Mouse (Mus musculus) liver, embryonic 11.5 days (tissue): ENCODE results near the gene Slc22a21. TPM values are rescaled to one million over a fixed set of nuclear protein-coding genes. Genes with fewer than 3 reads are reported as not detected.

Experiments
- ATAC-seq: fragments of 200-750 bp; cut with Nextera tagmentation; replicated peaks from 2 replicates; pipeline ENCODE4 v1.8.0; 2017; ENCODE audit warnings: moderate number of reproducible peaks, mild to moderate bottlenecking, moderate TSS enrichment, moderate library complexity; ENCODE audit not compliant: low FRiP score
- DNase-seq: peaks from one replicate; pipeline ENCODE4 v3.0.0-alpha.2; 2017; ENCODE audit warnings: low spot score
- H3K27ac ChIP-seq: fragments of 300-500 bp; sonication (generic); 2 replicates; pipeline ENCODE4 v1.5.1; 2014; ENCODE audit warnings: mild to moderate bottlenecking, low read depth, low read length, control low read depth
- H3K27me3 ChIP-seq: fragments of 300-500 bp; sonication (generic); replicated peaks from 2 replicates; pipeline ENCODE4 v1.6.1; 2014; ENCODE audit warnings: low read length, mixed read lengths; ENCODE audit not compliant: control insufficient read depth, insufficient read depth
- H3K36me3 ChIP-seq: fragments of 300-500 bp; sonication (generic); 2 replicates; pipeline ENCODE4 v1.6.1; 2014; ENCODE audit warnings: mild to moderate bottlenecking, low read length, moderate library complexity, mixed read lengths; ENCODE audit not compliant: control insufficient read depth, insufficient read depth
- H3K4me1 ChIP-seq: fragments of 300-500 bp; sonication (generic); replicated peaks from 2 replicates; pipeline ENCODE4 v1.6.1; 2014; ENCODE audit warnings: low read length, mixed read lengths; ENCODE audit not compliant: control insufficient read depth, insufficient read depth
- H3K4me2 ChIP-seq: fragments of 300-500 bp; sonication (generic); 2 replicates; pipeline ENCODE4 v1.6.1; 2014; ENCODE audit warnings: mild to moderate bottlenecking, control low read depth, moderate library complexity
- H3K4me3 ChIP-seq: fragments of 300-500 bp; sonication (generic); 2 replicates; pipeline ENCODE4 v1.5.1; 2014; ENCODE audit warnings: low read depth, low read length, control low read depth
- H3K9ac ChIP-seq: fragments of 300-500 bp; sonication (generic); 2 replicates; pipeline ENCODE4 v1.6.1; 2014; ENCODE audit warnings: low read depth, low read length, control low read depth
- H3K9me3 ChIP-seq: fragments of 300-500 bp; sonication (generic); 2 replicates; pipeline ENCODE4 v1.6.1; 2016; ENCODE audit warnings: low read length, inconsistent platforms, mixed read lengths; ENCODE audit not compliant: control insufficient read depth
- WGBS: fragments of 180-500 bp; shearing (Covaris S2); extraction: QIAGEN DNeasy Blood & Tissue Kit; methylation state at CpG from one replicate; pipeline ENCODE4 v1.1.7; 2014; 5-methylcytosine and 5-hydroxymethylcytosine counted together
- polyA plus RNA-seq: library from polyadenylated mRNA; unstranded; fragments of >200 nt; fragmentation: Nextera tagmentation; extraction: Ambion mirVana; gene quantifications from 2 replicates; pipeline ENCODE4 v1.2.1, GENCODE M21; 2014

Gene Slc22a21
- polyA plus RNA-seq, 1 experiment from 2014 or later, result 2.1 TPM

DNA sequence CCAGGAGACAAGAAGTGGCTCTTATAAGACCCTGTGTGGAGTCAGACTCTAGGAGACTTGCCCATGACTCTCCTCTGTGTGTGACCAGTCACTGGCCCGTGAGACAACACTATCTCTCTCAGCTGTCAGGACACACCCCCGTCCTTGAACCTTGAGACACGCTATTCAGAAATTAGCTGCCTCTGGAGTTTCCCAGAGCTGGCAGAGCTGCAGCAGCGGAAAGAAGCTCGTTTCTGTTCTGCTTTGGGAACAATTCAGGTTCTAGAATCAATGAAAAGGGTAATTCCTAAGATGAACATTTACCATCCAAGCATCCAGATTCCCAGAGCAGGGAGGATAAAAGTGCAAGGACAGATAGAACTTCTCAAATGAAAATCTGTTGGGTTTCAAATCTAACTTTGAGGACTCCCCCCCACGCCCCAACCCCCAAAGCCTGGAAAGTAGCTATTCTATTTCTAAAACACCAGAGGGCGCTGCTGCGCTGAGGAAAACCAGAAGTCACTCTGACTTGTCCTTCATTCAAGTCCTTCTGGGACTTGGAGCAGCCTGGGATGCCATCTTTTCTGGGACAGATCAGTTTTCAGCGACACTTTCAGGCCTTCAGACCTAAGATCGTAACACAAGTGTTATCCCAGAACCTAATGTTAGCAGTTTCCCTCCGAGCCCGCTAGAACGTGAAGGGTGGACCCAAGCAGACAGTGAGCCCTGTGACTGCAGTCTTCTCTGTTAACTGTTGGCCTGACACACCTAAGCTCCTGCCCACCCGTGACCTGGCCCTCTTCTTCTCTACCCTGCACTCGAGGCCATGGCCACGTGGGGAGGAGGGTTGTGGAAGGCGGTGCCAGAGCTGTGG, 48.8 kb downstream of the Slc22a21 start:
- DNase-seq, result peak; percentile 47
- H3K36me3 ChIP-seq, result no peaks in the 10 kb centered on the region
- no peak overlapping the region for H3K27ac ChIP-seq
- H3K4me1 ChIP-seq, result no peaks in the 10 kb centered on the region
- H3K9me3 ChIP-seq, result no peaks in the 10 kb centered on the region
- H3K9ac ChIP-seq, result no peak overlapping the region
- WGBS, result 34% methylated on average over 17 of the region's 17 CpGs
- no peak overlapping the region for H3K4me3 ChIP-seq
- no peaks in the 10 kb centered on the region for H3K27me3 ChIP-seq
- no peak for ATAC-seq
- no peak overlapping the region for H3K4me2 ChIP-seq

DNA sequence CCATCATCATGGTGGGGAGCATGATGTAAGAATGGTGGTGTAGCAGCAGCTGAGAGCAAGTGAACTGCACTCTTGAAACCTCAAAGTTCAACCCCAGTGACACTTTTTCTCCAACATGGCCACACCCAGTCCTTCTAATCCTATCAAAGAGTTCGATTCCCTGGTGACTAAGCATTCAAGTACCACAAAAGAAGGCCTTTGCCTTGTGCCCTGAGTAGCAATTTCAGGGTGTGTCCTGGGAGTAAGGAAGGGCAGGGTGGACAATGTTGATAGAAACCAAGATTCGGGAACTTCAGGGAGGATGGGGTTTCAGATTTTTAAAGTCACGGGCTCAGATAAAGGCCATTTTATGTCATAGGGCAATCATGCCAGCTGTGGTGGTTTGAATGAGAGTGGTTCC, 50.4 kb downstream of the Slc22a21 start:
- Histone ChIP-seq H3K4me2 (no peak overlapping the region), H3K9me3 (no peaks in the 10 kb centered on the region), H3K9ac (no peak overlapping the region), H3K27me3 (no peaks in the 10 kb centered on the region), H3K4me3 (no peak overlapping the region), H3K4me1 (no peaks in the 10 kb centered on the region), H3K27ac (no peak overlapping the region), H3K36me3 (no peaks in the 10 kb centered on the region)
- WGBS, result 76% methylated on average over 3 of the region's 3 CpGs
- no peak for ATAC-seq
- no peak for DNase-seq

DNA sequence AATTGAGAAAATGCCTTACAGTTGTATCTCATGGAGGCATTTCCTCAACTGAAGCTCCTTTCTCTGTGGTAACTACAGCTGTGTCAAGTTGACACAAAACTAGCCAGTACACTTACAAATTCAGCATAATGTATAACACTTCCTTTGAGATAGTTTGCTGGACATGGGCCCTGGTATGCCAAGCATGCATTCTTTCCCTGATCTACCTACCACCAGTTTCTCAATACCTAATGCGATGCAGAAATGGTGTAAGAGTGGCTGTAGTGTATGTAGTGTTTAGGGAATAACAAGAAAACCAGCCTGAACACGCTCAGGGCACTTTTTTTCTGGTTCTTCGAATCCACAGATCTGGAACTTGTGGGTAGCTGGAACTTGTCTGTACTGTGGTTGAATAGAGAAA, 51.5 kb downstream of the Slc22a21 start:
- H3K9me3 ChIP-seq, result no peaks in the 10 kb centered on the region
- no peak overlapping the region for H3K4me2 ChIP-seq
- 65% methylated on average over 3 of the region's 3 CpGs for WGBS
- H3K4me3 ChIP-seq, result no peak overlapping the region
- no peaks in the 10 kb centered on the region for H3K4me1 ChIP-seq
- H3K9ac ChIP-seq, result no peak overlapping the region
- no peaks in the 10 kb centered on the region for H3K27me3 ChIP-seq
- no peaks in the 10 kb centered on the region for H3K36me3 ChIP-seq
- ATAC-seq (no peak), DNase-seq (no peak)
- no peak overlapping the region for H3K27ac ChIP-seq

- ATAC-seq (no peak), DNase-seq (no peak)
- no peak overlapping the region for H3K9ac ChIP-seq
- no peak overlapping the region for H3K4me3 ChIP-seq
- no peak overlapping the region for H3K27ac ChIP-seq
- H3K4me2 ChIP-seq, result no peak overlapping the region
- H3K9me3 ChIP-seq, result no peaks in the 10 kb centered on the region
- H3K27me3 ChIP-seq, result no peaks in the 10 kb centered on the region; the same call in 1 of the 2 replicates
- no peaks in the 10 kb centered on the region for H3K36me3 ChIP-seq
- 78% methylated on average over 5 of the region's 5 CpGs for WGBS
- no peaks in the 10 kb centered on the region for H3K4me1 ChIP-seq
Measured at GRCm38 (mm10) chr11:53926303-53926702, 53.8 kb downstream of the Slc22a21 start.

- Histone ChIP-seq H3K4me1 (no peaks in the 10 kb centered on the region), H3K4me3 (no peak overlapping the region), H3K36me3 (no peaks in the 10 kb centered on the region), H3K27me3 (no peaks in the 10 kb centered on the region; the same call in 1 of the 2 replicates), H3K27ac (no peak overlapping the region), H3K9ac (no peak overlapping the region), H3K9me3 (no peaks in the 10 kb centered on the region), H3K4me2 (no peak overlapping the region)
- 90% methylated on average over 4 of the region's 4 CpGs for WGBS
- ATAC-seq (no peak), DNase-seq (no peak)
Measured at GRCm38 (mm10) chr11:53918851-53919250, 61.3 kb downstream of the Slc22a21 start.

DNA sequence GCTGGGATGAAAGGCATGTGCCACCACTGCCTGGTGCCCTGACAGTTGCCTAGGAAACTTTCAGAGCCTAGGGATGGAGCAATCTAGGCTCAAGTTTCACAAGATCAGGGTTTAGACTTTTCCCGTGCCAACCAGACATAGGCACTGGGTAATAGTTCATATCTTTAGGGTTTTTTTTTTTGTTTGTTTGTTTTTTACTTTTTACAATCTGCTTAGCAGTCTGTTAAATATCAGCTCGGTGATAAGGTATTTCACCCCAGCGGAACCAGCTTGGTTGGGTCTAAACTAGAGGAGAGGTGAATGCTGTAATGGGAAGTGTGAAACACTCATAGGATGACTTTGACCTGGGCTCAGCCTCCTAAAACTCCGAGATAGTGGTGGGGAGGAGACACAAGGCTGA, 69.1 kb downstream of the Slc22a21 start:
- Histone ChIP-seq H3K4me3 (no peak overlapping the region), H3K4me2 (no peak overlapping the region), H3K4me1 (no peaks in the 10 kb centered on the region), H3K27me3 (no peaks in the 10 kb centered on the region), H3K9ac (no peak overlapping the region), H3K27ac (no peak overlapping the region), H3K9me3 (no peaks in the 10 kb centered on the region), H3K36me3 (no peaks in the 10 kb centered on the region)
- no peak for ATAC-seq
- WGBS, result 72% methylated on average over 4 of the region's 4 CpGs
- no peak for DNase-seq

GRCm38 (mm10) chr11:53908686-53909085, 71.4 kb downstream of the Slc22a21 start:
- H3K4me3 ChIP-seq, result no peak overlapping the region
- no peaks in the 10 kb centered on the region for H3K27me3 ChIP-seq
- H3K27ac ChIP-seq, result no peak overlapping the region
- WGBS, result 72% methylated on average over 8 of the region's 8 CpGs
- H3K4me1 ChIP-seq, result no peaks in the 10 kb centered on the region
- ATAC-seq, result no peak
- H3K4me2 ChIP-seq, result no peak overlapping the region
- no peak overlapping the region for H3K9ac ChIP-seq
- DNase-seq, result no peak
- no peaks in the 10 kb centered on the region for H3K36me3 ChIP-seq
- H3K9me3 ChIP-seq, result no peaks in the 10 kb centered on the region

- Histone ChIP-seq H3K4me3 (no peak overlapping the region), H3K4me2 (no peak overlapping the region), H3K36me3 (no peaks in the 10 kb centered on the region), H3K27me3 (no peaks in the 10 kb centered on the region), H3K4me1 (0 out of 2 replicates have a peak, but pooled peaks cover 2% of the 10 kb centered on the region), H3K27ac (no peak overlapping the region), H3K9ac (no peak overlapping the region), H3K9me3 (no peaks in the 10 kb centered on the region)
- DNase-seq (no peak), ATAC-seq (no peak)
- WGBS, result 79% methylated on average over 9 of the region's 9 CpGs
Measured at GRCm38 (mm10) chr11:53904534-53904925, 75.6 kb downstream of the Slc22a21 start.
